Mouse (Mus musculus): Measurements from ENCODE around the gene Hnrnpab. TPM values are rescaled to one million over a fixed set of nuclear protein-coding genes. Genes with fewer than 3 reads are reported as not detected.

The Hnrnpab gene
- total and polyA plus RNA-seq, 3 experiments, result 184 to 1,104 (median 894) TPM

- peaks cover 36% of the 10 kb centered on the region for H3K79me2 ChIP-seq (ENCODE audit: control insufficient read depth, insufficient read depth, low read length, poor library complexity)
- H3K27me3 ChIP-seq (ENCODE audit: control insufficient read depth in 1 of 2, insufficient read depth in 2 of 2, low read length in 2 of 2), result no peaks in the 10 kb centered on the region
- peaks cover 4 to 45% of the 10 kb centered on the region in 2 experiments for H3K36me3 ChIP-seq (ENCODE audit: control insufficient read depth in 1 of 2, insufficient read depth in 2 of 2, low read length in 2 of 2)
- no peak overlapping the region for H3K4me3 ChIP-seq (ENCODE audit: control insufficient read depth in 1 of 2, insufficient read depth in 1 of 2, low read depth in 2 of 2, low read length in 2 of 2)
- DNase-seq (ENCODE audit: low read depth, low spot score), result no peak
- peaks cover 12 to 50% of the 10 kb centered on the region in 2 experiments for H3K4me1 ChIP-seq (ENCODE audit: control insufficient read depth in 1 of 2, insufficient read depth in 2 of 2, low read length in 2 of 2)
- H3K27ac ChIP-seq (ENCODE audit: control insufficient read depth, low read depth, low read length), result no peak overlapping the region
- H3K9ac ChIP-seq (ENCODE audit: control insufficient read depth, low read depth, low read length, poor library complexity, severe bottlenecking), result no peak overlapping the region
- H3K9me3 ChIP-seq (replicated peaks; ENCODE audit: insufficient read depth, low read length), result no peaks in the 10 kb centered on the region
- TF ChIP-seq TCF12 (IDR thresholded peaks at IDR 0.05; ENCODE audit: low read depth, low read length) (no peak), EP300 (IDR thresholded peaks at IDR 0.05; ENCODE audit: low read depth in 1 of 2, low read length in 2 of 2) (peak in 1 of 2 experiments; percentile 30; a peak in 1 of 4 replicates)
Observed at GRCm38 (mm10) chr11:51632130-51632753, 25.6 kb upstream of the Hnrnpab start.

- Histone ChIP-seq H3K27me3 (ENCODE audit: control insufficient read depth in 1 of 2, insufficient read depth in 2 of 2, low read length in 2 of 2) (no peaks in the 10 kb centered on the region), H3K9ac (ENCODE audit: control insufficient read depth, low read depth, low read length, poor library complexity, severe bottlenecking) (peak overlapping the region; percentile 15; the same call in 1 of the 2 replicates), H3K4me3 (ENCODE audit: control insufficient read depth in 1 of 2, insufficient read depth in 1 of 2, low read depth in 2 of 2, low read length in 2 of 2) (no peak overlapping the region), H3K79me2 (ENCODE audit: control insufficient read depth, insufficient read depth, low read length, poor library complexity) (peaks cover 21% of the 10 kb centered on the region; the same call in 1 of the 2 replicates), H3K4me1 (ENCODE audit: control insufficient read depth in 1 of 2, insufficient read depth in 2 of 2, low read length in 2 of 2) (peaks cover 11 to 49% of the 10 kb centered on the region in 2 experiments), H3K36me3 (ENCODE audit: control insufficient read depth in 1 of 2, insufficient read depth in 2 of 2, low read length in 2 of 2) (peaks cover 6 to 48% of the 10 kb centered on the region in 2 experiments), H3K27ac (ENCODE audit: control insufficient read depth, low read depth, low read length) (peak overlapping the region; percentile 33), H3K9me3 (replicated peaks; ENCODE audit: insufficient read depth, low read length) (no peaks in the 10 kb centered on the region)
- TF ChIP-seq MXI1 (IDR thresholded peaks at IDR 0.05; ENCODE audit: low read depth, low read length), result peak; percentile 87; the same call in 1 of the 2 replicates
- no peak for TF ChIP-seq MYB (IDR thresholded peaks at IDR 0.05; ENCODE audit: low read depth, low read length)
- TF ChIP-seq MAX (IDR thresholded peaks at IDR 0.05; ENCODE audit: low read length), result peak; percentile 68; the same call in 1 of the 2 replicates
- 0 out of 2 replicates have a peak, but pooled peaks have one; percentile 51 for TF ChIP-seq GATA1 (IDR thresholded peaks at IDR 0.05; ENCODE audit: low read depth, low read length)
- TF ChIP-seq EP300 (IDR thresholded peaks at IDR 0.05; ENCODE audit: low read depth in 1 of 2, low read length in 2 of 2), result peak in 1 of 2 experiments; percentile 64; a peak in 3 of 4 replicates
- no peak for TF ChIP-seq MYC (IDR thresholded peaks at IDR 0.05; ENCODE audit: low read depth, low read length)
- no peak for TF ChIP-seq MAZ (IDR thresholded peaks at IDR 0.05; ENCODE audit: low read depth, low read length)
- TF ChIP-seq ETS1 (IDR thresholded peaks at IDR 0.05; ENCODE audit: low read depth, low read length), result 0 out of 2 replicates have a peak, but pooled peaks have one; percentile 34
- DNase-seq (ENCODE audit: low read depth, low spot score), result peak; percentile 76
Observed at GRCm38 (mm10) chr11:51629651-51630314, 23.1 kb upstream of the Hnrnpab start.

GRCm38 (mm10) chr11:51627907-51628306 is 21.3 kb upstream of the Hnrnpab start:
- Histone ChIP-seq H3K9ac (ENCODE audit: control insufficient read depth, low read depth, low read length, poor library complexity, severe bottlenecking) (no peak overlapping the region), H3K27me3 (ENCODE audit: control insufficient read depth in 1 of 2, insufficient read depth in 2 of 2, low read length in 2 of 2) (no peaks in the 10 kb centered on the region), H3K4me3 (ENCODE audit: control insufficient read depth in 1 of 2, insufficient read depth in 1 of 2, low read depth in 2 of 2, low read length in 2 of 2) (no peak overlapping the region), H3K9me3 (replicated peaks; ENCODE audit: insufficient read depth, low read length) (no peaks in the 10 kb centered on the region), H3K79me2 (ENCODE audit: control insufficient read depth, insufficient read depth, low read length, poor library complexity) (peaks cover 18% of the 10 kb centered on the region; the same call in 1 of the 2 replicates), H3K36me3 (ENCODE audit: control insufficient read depth in 1 of 2, insufficient read depth in 2 of 2, low read length in 2 of 2) (peaks cover 11 to 44% of the 10 kb centered on the region in 2 experiments), H3K27ac (ENCODE audit: control insufficient read depth, low read depth, low read length) (no peak overlapping the region), H3K4me1 (ENCODE audit: control insufficient read depth in 1 of 2, insufficient read depth in 2 of 2, low read length in 2 of 2) (peaks cover 7 to 44% of the 10 kb centered on the region in 2 experiments; a peak in 3 of 4 replicates)
- TF ChIP-seq ZC3H11A (IDR thresholded peaks at IDR 0.05; ENCODE audit: low read depth, low read length) (no peak), TCF12 (IDR thresholded peaks at IDR 0.05; ENCODE audit: low read depth, low read length) (0 out of 2 replicates have a peak, but pooled peaks have one; percentile 5), E2F4 (IDR thresholded peaks at IDR 0.05; ENCODE audit: borderline replicate concordance, low read depth, low read length) (no peak), TAL1 (IDR thresholded peaks at IDR 0.05; ENCODE audit: low read length) (0 out of 2 replicates have a peak, but pooled peaks have one; percentile 4), CTCF (IDR thresholded peaks at IDR 0.05 in 2 of 3, conservative IDR thresholded peaks at IDR 0.05 in 1 of 3; ENCODE audit: control insufficient read depth in 1 of 3, insufficient read depth in 1 of 3, low read depth in 2 of 3, low read length in 3 of 3, poor library complexity in 1 of 3, severe bottlenecking in 1 of 3) (no peak)
- DNase-seq (ENCODE audit: low read depth, low spot score), result no peak

Data from MEL (cell line).